Mouse (Mus musculus) thymus, postnatal 4 days (tissue): ENCODE measurements around the gene Ces5a.
A peak's percentile ranks its signal among the peaks of the same experiment; 100 is the strongest.
"Not testable (repeated sequence)": the region's sequence is repeated elsewhere in the genome, so short reads cannot be mapped to it uniquely, and the experiment has no call there.

Source experiments
- DNase-seq: peaks from one replicate; pipeline ENCODE4 v3.0.0; 2021

Gene Ces5a

DNA sequence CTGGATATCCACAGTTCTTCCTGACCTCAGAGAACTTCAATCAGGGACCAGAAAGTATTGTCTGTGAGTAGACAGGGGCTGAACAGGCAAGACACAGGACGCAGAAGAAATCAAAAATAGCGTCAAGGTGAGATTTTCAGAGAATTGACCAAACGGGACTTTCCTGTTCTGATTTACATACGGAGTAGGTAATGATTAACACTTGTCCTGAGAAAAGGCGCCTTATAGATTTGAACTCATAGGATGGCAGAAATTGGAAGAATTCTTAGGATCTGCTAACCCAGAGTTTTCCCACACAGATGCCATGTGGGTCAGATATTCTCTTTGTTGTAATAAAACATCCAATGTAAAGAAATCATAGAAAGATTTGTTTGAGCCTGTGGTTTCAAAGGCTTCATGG lies at the start of gene Ces5a:
Gene Ces5a, minus strand, starts transcription at position 101 of the 400 bp plus-strand sequence.
- DNase-seq = no peak

DNA sequence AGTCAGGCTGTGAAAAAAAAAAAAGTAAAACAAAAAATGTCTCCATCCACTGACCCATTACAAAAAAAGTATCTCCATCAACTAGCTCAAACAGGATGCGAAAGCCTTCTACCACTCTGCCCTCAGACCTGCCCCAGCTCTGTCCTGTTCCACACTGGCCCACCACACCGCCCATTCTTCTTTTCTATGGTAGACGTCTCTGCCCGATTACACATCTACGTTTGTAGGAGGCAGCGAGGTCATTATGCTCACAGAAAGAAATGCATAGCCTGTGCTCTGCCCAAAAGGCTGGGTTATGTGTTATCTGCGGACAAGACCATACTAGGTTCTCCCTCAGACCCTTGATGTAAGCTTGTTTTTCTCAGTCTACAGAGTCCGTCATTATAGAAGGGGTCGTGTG lies 37.2 kb upstream of the Ces5a start:
- DNase-seq = no peak

DNA sequence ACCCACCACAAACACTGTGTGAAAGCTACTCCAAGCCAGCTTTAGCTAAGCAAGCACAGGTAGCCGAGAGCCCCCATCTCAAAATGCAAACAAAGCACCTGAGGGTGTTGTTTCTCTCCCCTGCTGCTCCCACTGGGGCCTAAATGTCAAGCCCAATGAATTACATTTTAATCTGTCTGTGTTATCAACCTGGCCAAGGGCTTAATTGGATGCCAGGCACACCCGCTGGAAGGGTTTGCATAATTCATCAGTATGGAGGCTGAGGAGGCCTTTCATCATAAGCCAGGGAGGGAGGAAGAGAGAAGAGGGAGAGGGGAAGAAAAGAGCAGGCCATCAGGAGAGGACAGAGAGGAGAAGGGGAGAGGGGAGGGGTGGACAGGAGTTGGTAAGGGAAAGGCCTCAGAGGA lies 36.5 kb upstream of the Ces5a start:
- no peak for DNase-seq

DNA sequence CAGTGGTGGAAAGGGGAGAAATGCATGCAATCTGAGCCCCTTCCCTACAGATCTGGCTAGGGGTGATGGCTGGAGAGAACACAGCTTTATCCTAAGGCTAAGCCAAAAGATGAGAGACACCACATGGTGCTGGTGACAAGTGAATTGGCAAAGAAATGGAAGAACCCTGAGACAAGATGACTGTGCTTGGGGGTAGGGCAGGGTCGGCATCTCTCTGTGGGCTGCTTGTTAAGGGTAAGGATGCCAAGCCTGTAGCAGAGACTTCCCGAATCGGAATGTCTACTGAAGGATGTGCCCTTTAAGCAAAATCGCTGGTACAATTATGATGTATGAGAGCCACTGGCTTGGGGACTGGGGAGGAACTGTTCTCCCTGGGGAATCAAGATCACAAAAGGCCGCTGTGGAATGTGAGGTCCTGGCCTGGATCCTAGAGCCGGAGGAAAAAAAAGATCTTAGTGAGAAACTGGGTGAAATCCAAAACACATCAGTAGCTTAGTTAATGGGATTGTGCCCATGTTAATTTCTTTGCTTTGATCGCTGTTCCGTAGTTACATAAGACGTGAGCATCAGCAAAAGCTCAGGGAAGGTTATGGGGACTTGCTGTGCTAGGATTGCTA lies 35.8 kb upstream of the Ces5a start:
- no peak for DNase-seq

DNA sequence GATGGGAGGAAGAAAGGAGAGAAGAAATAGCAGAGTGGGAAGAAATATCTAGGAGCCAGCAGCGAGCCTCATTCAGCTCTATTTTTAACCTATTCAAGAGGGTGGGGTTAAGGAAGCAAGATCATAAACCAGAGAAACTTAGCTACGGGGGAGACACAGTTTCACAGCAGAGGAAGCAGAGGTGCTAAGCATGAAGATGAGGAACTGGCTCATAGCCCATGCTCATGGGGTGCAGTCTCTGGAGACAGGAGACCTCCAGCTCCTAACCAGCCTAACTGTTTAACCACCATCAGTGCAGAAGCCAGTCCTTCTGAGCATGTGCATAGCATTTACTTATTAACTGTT lies 34.5 kb upstream of the Ces5a start:
- DNase-seq = no peak

- no peak for DNase-seq
Measured at GRCm38 (mm10) chr8:93569311-93570185, 33.9 kb upstream of the Ces5a start.

DNA sequence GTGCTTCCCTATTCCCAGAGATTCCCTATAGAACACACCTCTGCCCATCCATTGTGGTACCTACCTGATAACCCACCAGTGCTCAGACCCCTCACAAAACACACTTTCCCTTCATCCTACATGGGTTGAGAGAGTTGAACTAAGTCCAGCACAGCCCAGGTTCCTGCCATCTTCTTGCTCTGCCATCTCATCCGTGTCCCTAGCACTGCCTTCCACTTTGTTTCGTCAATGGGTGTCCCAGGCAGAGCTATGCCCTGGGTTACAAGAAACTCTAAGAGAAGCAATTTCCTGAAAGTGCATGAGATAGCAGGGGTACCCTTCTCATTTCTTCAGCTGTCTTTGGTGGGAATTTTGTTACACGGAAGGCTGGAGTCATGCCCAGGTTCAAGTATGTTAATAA lies 33.0 kb upstream of the Ces5a start:
- DNase-seq = no peak

DNA sequence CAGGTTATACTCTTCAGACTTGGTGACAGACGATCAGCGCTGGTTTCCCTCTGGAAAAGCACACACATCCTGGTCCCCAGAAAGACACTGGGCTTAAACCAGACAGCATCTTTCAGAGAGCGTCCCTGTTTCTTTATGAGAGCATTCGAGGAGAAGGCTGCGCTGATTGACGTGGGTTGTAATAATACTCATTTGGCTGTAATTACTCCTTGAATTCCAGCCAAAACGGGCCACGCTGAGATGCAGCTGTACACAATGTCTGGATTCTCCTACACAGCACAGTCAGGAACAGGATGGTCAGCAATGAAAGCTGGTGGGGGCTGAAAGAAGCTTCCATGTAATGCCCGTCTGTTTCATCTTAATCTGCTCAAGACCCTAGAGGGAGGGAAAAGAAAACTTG lies 31.5 kb upstream of the Ces5a start:
- DNase-seq = no peak

DNA sequence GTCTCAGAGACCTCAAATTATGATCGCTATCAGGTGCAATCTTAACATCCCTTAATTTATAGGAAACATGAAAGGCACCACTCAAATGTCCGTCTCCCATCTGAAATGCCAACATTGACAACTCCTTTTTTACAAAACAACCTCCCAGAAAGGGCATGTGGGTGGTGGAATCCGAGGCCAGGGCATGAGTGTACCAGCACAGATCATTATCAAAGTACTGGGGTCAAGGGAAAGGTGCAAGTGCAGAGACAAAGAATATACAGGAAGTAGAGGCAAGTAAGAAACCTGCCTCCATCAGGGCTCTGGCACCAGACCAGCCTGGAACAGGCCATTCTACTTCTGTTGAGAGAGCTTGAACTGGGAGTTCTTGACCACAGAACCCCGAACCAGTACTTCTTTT lies 29.0 kb upstream of the Ces5a start:
- no peak for DNase-seq

- no peak for DNase-seq
Measured at GRCm38 (mm10) chr8:93563551-93563950, 27.9 kb upstream of the Ces5a start.

DNA sequence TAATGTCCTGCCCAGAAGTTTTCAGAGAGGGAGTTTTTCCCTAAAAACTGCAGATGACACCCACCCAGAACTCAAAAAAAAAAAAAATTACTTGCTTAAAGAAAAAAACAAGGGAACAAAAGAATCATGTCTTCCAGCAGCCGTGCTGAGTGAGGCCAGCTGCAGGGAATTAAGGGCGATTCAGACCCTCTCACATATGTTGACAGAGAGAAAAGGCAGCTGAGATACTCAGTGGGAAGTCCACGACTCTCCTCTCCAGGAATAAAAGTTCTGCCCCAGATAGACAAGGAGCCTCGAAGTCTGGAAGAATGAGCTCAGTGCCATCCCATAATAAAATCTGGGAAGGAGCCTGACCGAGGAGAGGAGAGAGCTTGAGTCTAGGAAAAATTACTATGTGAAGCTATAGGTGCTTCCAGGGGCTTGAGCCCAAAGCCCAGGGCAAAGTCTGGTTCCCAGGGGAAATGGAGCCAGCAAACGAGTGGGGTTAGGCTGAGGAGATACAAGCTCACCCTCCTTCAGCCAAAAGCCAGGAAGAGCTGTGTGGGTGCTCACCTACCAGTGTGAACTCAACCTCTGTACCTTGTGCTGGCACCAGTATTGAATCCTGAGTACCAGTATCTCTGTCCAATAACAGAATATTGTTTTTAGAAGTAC lies 27.1 kb upstream of the Ces5a start:
- DNase-seq = no peak

DNA sequence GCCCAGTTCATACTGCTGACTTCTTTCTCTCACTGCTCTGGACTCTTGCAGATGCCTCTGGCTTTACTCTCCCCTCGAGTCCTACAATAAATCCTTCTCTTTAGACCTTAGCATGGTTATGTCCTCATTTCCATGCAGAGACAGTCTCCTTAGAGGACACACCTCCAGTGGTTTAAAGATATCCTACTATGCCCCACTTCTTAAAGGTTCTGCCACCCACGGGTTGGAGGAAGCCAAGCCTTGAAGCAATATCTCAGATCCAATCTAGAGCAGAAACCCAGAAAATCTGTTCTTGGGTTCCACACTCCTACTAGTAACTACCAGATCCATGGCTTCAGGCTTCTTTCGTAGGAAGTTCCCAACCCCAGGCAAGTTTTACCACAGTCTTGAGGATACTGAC lies 25.6 kb upstream of the Ces5a start:
- DNase-seq = no peak

- DNase-seq = no peak
Measured at GRCm38 (mm10) chr8:93559696-93560095, 24.1 kb upstream of the Ces5a start.

DNA sequence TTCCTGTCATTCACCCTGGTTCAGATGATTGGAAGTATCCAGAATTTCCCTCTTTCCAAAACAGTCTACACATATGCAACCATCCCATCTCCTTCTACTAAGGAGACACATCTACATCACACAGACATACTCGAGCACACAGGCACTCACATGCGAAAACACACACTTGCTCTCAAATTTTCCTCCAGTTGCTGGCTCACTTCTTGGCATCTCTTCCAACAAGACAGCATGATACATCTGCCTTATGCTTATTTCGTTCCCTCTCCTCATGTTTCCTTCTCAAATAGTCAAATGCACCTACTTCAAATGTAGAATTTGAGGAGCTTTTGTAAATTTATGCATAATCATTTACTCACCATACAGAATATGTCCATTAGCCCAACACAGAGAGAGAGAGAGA lies 33.0 kb downstream of the Ces5a start:
- DNase-seq = no peak

DNA sequence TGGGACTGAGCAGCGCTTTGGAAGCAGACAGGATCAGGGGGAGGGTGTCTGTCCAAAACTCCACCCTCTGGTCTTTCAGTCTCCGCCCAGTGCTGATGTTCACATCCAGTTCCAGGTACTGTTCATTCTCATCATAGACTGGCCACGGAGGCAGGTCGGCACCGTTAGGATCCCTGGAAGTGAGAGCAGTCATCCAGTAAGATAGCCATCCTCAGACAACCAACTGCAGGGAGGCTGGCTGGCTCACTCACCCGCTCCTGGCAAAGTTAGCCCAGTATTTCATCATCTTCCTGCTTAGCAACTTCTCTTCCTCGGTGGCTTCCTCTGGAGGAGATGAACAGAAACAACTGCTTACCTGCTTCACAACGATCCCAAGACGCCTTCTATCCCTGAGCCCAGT lies 36.2 kb downstream of the Ces5a start:
- no peak for DNase-seq

GRCm38 (mm10) chr8:93495330-93495729 lies 40.3 kb downstream of the Ces5a start:
- DNase-seq = peak; percentile 11

GRCm38 (mm10) chr8:93488743-93489142 lies 46.9 kb downstream of the Ces5a start:
- no peak for DNase-seq

DNA sequence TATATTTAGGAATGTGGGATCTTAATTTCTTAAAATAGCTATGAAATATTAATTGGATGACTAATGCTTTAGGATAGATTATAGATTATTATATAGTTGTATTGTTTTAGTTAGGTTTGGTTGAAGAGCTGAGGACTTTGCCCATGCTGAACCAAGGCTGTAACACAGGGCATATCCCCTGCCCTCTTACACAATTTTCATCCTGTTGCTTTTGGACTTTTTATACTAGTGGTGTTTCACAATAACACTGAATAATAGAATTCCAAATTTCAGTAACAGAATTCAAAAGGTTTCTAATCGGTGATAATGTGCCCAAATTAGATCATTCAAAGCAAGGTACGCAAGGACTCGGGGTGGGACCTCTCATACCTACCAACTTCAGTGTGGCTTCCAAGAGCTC lies 57.4 kb downstream of the Ces5a start:
- DNase-seq = no peak

GRCm38 (mm10) chr8:93469733-93470132 lies 65.9 kb downstream of the Ces5a start:
- not testable (repeated sequence) for DNase-seq

GRCm38 (mm10) chr8:93454258-93454877 lies 81.3 kb downstream of the Ces5a start:
- DNase-seq = no peak
